Mouse (Mus musculus): ENCODE results near the gene Cyld. TPM values are rescaled to one million over a fixed set of nuclear protein-coding genes. Genes with fewer than 3 reads are reported as not detected.

Cyld gene
- total RNA-seq, 2 experiments from 2014 or later = 41.4 to 58.1 TPM

DNA sequence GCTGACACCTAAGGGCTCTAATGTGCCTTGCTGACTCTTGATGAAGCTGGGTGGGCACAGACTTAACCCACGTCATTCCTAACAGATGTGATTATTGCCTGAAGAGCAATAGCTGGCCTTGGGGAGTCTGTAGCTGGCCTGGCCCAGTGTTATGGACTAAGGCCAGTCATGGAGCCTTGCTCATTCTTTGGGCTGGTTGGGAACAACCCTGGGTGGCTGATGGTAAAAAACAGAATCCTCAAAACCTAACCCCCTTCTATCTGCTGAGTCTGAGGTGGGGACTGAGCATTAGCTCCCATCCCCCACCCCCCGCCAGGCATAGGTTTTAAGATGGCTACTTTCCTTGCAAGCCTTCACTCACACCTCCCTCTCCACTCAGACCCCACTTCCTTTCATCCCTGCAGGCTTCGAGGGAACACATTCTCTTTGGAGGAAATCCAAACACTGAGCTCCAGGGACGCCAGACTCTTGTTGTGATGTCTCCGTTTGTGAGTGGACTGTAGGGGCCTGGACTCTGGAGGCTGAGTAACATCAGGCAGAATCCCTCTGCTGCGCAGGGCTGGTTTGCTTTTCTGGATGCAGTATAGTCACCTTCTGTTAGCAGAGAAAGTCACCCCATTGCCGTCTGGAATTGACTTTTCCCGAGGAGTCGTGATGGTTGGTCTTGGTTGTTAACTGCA, 10.5 kb upstream of the Cyld start:
- peak in 1 of 2 experiments; percentile 11 for DNase-seq (ENCODE audit: low spot score in 2 of 2)

DNA sequence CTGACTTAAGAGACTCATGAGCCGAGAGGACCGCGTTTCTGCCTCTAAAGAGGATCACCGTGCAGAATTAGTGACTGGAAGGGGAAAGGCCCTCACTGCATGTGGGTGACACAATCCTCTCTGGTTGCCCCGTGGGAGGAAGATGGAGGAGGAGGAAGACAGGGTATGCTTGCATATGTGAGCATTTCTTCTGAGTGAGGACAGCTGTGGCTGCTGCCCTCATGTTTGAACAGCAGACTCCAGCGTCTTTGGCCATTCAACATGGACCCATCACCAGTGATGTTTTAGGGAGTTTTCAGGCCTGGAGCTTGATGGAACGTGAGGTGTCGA, 10.0 kb upstream of the Cyld start:
- peak in 1 of 2 experiments; percentile 8 for DNase-seq (ENCODE audit: low spot score in 2 of 2)

DNA sequence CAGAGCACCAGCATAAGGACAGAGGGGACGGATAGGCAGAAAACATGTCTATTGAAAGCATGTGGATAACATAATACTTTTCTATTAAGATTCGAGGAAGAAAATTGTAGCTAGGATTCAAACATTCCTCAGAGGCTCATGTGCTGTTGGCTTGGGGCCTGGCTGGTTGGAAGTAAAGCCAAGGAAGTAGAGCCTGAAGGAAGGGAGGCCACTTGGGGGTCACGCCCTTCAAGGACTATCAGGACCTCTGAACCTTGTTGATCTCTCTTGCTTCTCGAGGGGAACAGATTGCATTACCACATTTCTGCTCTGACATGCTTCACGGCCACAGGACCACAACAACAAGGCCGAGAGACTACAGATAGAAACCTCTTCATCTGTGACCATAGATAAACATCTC, 7.7 kb upstream of the Cyld start:
- DNase-seq (ENCODE audit: low spot score in 2 of 2) = peak in 1 of 2 experiments; percentile 10

DNA sequence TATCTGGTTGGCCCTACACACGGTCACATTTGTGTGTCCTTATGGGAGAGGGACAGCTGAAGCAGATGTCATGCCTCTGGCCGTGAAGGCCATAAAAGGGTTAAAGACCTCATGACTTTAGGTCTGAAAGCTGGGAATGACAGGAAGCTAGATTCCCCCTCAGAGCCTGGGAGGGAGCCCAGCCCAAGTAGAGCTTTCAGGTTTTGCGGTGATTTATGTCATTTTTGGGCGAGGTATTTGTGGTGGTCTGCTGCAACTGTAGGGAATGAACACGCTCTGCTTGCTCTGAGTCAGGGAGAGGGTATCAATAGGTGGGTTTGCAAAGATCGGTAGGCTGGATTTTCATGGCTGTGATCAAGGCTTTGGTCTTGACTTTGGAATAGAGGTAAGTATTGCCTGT, 6.9 kb upstream of the Cyld start:
- peak in 1 of 2 experiments; percentile 9 for DNase-seq (ENCODE audit: low spot score in 2 of 2)

DNA sequence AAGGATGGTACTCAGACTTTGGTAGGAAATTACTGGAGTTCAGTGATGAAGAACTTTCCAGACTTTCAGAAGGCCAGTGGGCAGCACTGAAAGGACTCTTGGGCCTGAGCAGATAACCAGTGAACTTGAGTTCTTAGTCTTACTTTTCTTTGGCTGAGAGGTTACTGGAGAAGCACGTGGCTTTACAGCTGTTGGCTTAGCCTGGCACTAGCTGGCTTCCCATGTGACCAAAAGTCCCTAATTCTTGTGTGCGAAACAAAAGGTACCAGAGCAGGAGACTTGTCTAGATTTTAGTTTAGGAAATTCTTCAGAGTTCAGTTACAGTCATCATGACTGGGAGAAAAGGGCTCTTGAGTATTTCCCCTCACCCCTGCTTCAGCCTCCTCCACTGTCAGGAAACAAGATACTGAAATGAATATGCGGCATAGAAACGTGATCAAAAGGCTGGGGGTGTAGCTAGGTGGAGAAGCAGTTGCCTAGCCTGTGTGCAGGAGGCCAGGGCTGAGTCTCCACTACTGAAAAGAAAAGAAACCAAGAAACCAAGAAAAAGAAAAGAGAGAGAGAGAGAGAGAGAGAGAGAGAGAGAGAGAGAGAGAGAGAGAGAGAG, 5.4 kb upstream of the Cyld start:
- DNase-seq (ENCODE audit: low spot score in 2 of 2) = no peak

DNA sequence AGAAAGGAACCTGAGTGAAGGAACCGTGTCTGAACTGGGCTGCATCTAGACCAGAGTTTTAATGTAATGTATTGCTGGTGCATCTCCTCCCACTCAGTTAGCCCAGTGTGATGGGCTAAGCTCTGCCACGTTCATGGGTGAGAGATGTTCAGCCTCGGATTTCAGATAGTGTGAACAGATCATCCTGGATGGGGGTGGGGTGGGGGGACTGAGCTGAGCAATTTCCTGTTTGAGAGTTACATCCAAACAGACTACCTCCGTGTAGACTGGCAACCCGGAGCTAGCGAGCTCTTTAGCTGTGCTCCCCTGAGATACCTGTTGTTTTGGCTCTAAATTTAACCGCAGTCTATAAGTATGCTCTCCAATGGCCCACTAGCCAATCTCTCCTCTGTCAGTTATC, 4.9 kb upstream of the Cyld start:
- DNase-seq (ENCODE audit: low spot score in 2 of 2) = no peak

DNA sequence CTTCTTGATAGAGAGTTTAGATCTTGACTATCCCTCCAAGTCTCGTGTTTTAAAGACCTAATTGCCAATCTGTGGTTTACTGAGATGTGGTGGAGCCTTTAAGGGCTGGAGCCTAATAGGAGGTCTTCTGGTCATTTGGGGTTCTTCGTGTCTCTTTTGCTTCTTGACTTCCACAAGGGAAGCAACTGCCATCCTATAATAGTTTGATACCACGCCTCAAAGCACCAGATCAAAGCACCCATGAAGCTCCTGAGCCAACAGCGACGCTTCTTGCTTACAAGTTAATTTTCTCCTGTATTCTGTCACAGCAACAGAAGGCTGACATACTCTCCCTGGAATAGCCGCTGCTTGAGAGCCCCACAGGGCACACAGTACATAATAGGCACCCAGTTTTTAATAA, 4.0 kb upstream of the Cyld start:
- DNase-seq (ENCODE audit: low spot score in 2 of 2) = no peak

DNA sequence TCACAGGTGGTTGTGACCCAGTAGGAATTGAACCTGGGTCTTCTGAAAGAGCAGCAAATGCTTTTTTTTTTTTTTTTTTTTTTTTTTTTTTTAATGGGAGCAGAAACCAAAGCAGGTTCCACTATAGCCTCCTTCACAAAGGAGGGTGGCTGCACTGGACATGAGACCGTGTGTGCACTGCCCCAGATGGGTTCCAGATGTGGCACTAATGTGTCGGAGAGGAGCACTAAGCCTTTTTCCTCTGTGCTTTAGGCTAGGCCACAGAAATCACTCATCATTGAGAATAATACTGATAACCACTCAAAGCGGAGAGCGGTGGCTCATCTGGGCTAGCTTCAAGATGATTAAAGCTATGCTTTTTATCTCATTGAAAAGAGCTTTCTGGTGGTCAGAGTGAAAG, 3.5 kb upstream of the Cyld start:
- DNase-seq (ENCODE audit: low spot score in 2 of 2) = no peak

DNA sequence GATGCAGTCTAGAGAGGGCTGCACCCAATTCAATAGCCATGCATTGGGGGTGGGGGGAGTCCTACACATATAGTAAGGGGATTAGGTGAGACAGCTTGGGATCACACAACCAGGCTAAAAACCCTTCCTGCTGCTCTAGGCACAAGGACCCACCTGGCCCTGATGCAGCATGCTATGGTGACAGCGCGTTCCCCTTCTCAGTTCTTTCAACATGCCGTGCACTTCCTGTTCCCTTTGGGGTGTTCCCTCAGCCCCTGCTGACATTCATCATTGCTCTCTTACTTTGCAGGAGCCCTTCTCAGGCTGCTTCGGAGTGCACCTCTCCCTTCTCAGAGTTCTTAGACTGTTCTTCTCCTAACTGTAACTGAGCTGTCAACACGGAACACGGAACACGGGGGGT, 2.5 kb upstream of the Cyld start:
- DNase-seq (ENCODE audit: low spot score in 2 of 2) = no peak

DNA sequence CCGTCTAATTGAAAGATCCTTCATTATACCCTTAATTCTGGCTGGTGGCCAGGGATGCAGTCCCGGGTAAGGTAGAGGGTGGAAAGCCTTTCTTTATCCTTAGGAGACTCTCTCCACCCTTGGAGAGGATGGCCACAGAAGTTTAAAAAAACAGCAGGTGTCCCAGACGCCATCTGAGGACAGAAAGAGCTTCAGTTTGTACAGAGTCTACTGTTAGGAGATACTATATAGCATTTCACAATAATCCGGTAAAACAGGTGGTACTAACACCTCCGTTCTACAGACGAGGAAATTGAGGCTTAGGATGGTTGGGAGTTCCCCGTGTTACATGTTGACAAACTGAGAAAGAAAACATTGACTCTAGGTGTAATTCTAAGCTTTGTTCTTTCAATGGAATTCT, 600 bp upstream of the Cyld start:
- no peak for DNase-seq (ENCODE audit: low spot score in 2 of 2)

DNA sequence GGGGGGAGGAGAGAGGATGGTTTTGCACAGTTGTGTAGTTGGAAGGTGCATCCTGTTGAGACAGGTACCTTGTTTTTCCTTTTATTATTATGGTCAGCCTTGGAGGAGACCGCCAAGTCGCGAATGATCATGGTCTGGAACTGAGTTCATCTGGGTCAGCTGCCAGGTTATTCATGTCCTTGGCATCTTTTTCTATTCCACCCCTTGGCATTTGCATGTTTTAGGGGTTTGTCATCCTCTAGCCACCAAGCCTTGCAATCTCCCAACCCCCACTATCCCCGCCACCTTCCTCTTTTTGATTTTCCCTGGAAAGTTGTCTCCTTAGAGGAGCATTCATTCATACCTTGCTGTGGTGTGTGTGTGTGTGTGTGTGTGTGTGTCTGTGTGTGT, 809 bp downstream of the Cyld start:
- DNase-seq (ENCODE audit: low spot score in 2 of 2) = peak; percentile 34 to 47

DNA sequence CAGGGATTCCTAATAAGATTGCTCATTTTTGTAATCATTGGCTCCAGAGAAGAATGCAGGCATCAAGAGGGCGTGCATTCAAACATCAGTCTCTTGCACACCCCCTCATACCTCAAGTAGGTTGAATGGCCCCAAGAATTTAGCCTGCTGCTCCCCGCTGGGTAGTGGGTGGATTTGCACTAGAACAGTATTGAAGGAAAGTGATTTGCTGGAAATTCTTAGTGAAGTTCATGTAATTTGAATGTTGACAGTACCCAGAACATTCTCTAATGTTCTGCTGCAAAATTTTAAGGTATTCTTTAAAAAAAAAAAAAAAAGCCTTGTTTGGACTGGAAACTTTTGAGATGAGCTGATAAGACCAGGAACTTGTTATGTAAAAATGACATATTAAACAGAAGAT, 1.2 kb downstream of the Cyld start:
- no peak for DNase-seq (ENCODE audit: low spot score in 2 of 2)

DNA sequence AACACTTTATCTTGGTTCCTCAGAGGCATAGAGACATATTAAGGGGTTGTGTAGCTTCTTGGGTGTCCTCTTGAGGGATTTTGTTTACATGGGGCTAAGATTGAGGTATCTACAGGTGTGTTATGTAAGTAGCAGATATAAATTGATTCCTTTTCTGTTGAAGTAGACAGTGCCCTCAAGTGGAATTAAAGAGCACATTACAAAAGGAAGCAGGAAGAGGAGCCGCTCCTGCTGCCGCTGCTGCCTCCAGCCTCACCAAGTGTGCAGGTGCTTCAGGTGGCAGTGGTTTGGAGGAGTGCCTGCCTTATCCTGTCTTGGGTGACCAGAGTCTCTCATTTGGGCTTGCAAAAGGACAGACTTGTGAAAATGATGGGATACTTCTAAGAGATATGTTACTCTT, 4.8 kb downstream of the Cyld start:
- no peak for DNase-seq (ENCODE audit: low spot score in 2 of 2)

DNA sequence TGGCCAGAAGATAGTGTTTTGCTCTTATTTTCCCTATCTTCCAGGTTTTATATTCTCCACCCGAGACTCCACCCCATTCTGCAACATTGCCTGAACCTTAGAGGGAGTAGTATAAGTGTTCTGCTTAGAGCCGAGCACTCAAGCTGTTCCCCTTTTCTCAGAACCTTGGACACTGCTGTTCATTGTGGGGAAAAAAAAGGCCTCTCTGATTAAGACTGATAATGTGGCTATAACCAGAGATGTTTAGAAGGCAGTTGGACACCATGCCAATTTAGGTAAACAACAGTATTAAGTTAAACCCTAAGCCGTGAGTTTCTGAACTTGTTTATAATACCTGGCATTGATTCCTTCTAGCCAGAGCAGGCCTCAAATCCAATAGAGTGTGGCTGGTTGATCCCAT, 6.0 kb downstream of the Cyld start:
- DNase-seq (ENCODE audit: low spot score in 2 of 2) = no peak

DNA sequence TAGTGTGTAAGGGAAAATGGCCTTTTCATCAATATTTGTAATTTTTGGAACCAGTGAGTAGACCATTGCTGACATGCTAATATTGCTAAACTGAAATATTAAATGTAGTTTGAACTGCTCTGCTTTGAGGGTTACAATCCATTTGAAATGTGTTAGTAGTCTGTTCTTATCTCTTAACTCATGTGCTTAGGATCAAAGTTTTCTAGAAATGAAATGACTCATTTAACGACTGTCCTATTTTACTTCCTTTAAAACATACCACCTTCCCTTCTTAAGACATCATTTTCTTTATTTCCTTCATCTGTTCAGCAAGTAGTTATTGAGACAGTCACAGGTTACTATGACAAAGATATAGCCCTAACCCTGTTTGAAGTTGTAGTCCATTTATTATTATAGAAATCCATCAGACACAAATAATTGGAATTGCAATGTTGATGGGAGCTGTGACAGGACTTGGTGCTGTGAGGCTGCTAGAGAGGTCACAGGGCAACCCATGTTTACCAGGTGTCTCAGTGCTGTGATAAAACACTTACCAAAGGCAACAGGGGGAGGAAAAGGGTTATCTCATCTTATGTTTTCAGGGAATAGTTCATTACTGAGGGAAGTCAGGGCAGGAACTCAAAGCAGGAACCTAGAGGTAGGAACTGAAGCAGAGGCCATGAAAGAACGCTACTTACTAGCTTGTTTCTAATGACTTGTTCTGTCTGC, 26.6 kb downstream of the Cyld start:
- no peak for DNase-seq (ENCODE audit: low spot score in 2 of 2)

DNA sequence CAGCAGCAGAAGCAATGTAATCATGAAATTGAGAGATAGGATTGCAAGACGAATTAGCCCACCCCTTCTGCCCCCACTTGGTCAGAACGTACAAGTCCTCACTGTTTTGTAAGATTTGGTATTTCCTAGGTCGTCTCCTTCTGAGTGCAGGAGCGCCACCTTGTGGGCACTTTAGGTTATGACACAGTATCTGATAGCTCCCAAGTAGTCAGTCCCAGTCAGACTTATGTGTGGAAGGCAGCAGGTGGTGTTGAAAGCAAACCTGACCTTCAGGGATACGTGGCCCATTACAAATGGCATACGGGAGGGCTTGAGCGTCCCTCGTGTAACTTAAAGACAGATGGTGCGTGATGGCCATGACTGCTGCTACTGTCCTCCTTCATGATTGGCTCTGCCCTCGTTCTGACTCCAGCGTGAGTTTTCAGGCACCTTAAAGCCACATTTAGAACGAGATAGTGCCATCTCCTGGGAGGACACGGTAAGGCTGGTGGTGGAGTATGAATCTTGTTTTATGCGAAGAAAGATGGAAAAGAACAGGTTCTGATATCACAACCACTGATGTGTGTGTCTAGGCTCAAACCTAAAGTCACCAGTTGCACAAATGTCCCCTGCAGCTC, 58.5 kb downstream of the Cyld start:
- DNase-seq (ENCODE audit: low spot score in 2 of 2) = peak; percentile 79 to 80

DNA sequence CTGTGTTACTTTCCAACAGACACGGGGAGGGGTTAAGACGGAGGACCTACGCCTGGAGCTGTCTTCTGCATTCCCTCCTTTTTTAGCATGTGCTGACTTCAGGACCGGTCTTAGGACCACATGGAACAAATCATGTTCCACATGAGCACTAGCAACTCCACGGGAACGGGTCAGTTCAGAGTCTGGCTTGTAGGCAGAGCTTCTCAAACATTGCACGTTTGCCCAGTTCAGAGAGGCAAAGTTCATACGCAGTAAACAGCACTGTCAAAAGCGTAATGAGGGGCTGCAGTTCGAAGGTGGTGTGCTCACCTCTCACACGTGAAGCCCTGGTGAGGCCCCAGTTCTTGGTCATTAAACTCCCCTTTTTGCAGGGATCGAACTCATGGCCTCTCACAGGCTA, 65.2 kb downstream of the Cyld start:
- no peak for DNase-seq (ENCODE audit: low spot score in 2 of 2)

DNA sequence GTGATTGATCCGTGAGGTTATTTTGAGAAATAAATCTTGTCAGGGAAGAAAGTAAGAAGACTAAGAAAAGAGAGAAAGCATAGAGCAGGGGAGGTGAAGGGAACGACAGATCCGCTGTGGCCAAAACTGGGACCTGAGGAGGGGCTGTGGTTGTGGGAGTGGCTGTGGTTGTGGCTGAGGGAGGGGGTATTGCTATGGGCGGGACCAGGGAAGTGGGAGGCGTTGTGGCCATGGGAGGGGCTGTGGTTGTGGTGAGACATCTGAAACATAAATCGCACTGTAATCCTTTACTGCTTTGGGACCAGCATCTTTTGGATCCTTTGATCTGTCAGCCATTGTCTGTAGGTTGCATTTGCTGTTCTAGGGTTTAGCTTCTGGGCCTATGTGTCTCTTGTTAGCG, 74.4 kb downstream of the Cyld start:
- DNase-seq (ENCODE audit: low spot score in 2 of 2) = no peak

DNA sequence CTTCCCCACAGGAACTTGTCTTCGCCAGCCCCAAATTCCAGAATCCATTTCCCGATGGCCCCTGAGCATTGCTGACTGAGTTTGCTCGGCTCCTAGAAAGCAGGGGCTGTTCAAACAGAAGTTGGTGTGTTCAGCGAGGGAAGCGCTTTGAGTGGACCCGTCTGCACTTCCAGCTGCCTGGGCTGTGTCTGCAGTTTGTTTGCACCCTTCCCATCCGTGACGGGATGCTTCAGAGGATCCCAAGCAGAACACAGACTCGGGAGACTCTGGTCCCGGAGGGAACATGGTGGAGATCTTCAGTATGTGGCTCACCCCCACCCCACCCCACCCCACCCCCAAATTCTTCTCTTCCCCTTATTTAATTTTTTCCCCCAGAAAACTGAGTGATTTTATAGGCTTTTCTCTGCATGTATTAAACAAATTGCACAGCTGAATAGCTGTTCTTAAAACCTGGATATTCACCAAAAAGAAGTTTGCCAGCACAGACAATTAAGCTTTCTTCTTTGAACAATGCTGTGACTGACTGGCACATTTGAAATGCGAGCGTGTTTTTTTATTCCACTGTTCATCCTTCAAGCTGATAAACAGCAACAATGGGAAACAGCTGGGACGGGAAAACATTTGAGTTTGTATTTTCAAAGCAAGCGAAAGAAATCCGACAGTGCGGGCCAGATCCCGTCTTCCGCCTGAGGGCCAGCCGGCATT, 77.9 kb downstream of the Cyld start:
- no peak for DNase-seq (ENCODE audit: low spot score in 2 of 2)

DNA sequence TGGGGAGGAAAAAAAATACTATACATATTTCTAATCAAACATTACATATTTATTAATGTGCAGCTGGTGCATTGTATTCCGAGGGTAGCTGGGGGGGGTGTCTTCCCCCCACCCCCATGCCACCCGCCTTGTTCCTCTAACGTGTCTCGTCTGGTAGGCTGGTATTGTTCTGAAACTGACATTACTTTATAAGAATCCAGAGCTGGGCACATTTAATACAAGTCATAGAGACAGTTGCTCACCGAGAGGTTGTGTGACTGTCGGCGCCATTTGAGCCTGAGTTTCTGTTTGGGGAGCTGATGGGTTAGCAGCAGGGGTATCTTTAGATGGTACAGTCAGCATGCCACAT, 78.4 kb downstream of the Cyld start:
- no peak for DNase-seq (ENCODE audit: low spot score in 2 of 2)

DNA sequence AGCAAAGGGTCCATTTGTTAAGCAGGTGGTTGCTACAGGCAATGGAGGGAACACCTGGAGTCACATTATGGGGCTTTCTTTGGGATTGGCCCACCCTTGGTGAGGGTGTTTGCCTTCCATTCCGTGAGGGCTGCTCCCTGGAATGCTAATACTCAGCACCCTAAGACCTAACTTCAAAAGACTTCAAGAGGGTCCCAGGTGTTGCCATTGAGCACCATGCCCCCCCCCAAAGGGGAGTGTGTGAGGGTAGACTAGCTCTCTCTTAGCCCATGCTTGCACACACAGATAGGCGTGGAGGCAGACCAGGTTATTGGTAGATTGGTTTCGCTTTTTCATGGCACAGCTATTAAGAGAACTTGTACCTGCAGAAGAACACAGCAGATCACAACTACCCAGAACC, 83.3 kb downstream of the Cyld start:
- DNase-seq (ENCODE audit: low spot score in 2 of 2) = no peak

DNA sequence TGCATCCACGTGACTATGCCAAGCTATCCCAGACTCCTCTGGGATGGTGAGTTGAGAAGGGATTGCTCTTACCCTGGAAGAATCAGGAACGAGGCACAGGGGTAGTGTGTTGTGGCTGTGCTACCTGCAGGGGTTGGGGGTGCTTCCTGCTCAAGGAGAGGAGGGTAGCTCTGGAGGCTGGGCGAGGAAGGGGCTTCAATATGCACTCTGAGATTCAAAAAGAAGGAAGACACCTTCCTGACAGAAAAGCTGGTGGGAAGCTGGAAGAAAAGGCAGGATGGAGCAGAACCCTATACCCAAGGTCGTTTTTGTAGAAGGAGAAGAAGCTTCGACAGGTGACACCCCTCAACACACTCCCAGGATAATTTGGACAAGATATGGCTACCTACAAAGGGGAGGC, 84.5 kb downstream of the Cyld start:
- no peak for DNase-seq (ENCODE audit: low spot score in 2 of 2)
